Mouse (Mus musculus) kidney, adult 2 months (tissue): ENCODE results near the gene Fam136a. TPM values are rescaled to one million over a fixed set of nuclear protein-coding genes. Genes with fewer than 3 reads are reported as not detected.
"Not testable (repeated sequence)": the region's sequence is repeated elsewhere in the genome, so short reads cannot be mapped to it uniquely, and the experiment has no call there.

Experiments used
- DNase-seq: peaks from one replicate; pipeline ENCODE4 v3.0.0; 2021
- H3K27ac ChIP-seq: fragments of 200-500 bp; 2 replicates; pipeline ENCODE4 v1.5.1; 2012; ENCODE audit warnings: low read depth, low read length, control low read depth, inconsistent platforms; ENCODE audit not compliant: insufficient read depth
- H3K27me3 ChIP-seq: fragments of 200-500 bp; replicated peaks from 2 replicates; pipeline ENCODE4 v1.6.1; 2012; ENCODE audit warnings: mild to moderate bottlenecking, moderate library complexity, low read length, inconsistent platforms; ENCODE audit not compliant: control insufficient read depth, insufficient read depth
- H3K36me3 ChIP-seq: fragments of 200-500 bp; 2 replicates; pipeline ENCODE4 v1.6.1; 2012; ENCODE audit warnings: mild to moderate bottlenecking, moderate library complexity, low read length, inconsistent platforms; ENCODE audit not compliant: control insufficient read depth, insufficient read depth
- H3K4me1 ChIP-seq: fragments of 200-500 bp; 2 replicates; pipeline ENCODE4 v1.6.1; 2011; ENCODE audit warnings: low read length; ENCODE audit not compliant: control insufficient read depth, insufficient read depth
- H3K4me3 ChIP-seq: fragments of 200-500 bp; 2 replicates; pipeline ENCODE4 v1.5.1; 2011; ENCODE audit warnings: mild to moderate bottlenecking, low read depth, low read length, control low read depth; ENCODE audit not compliant: insufficient read depth
- CTCF ChIP-seq: fragments of 200-500 bp; conservative IDR thresholded peaks from 2 replicates; pipeline ENCODE4 v1.5.1; 2011; ENCODE audit warnings: low read depth, mild to moderate bottlenecking, control low read depth, low read length, moderate library complexity, mixed read lengths; ENCODE audit not compliant: insufficient read depth, insufficient read length
- POLR2A ChIP-seq: fragments of 200-500 bp; IDR thresholded peaks from one replicate; pipeline ENCODE4 v1.6.1; 2011; ENCODE audit warnings: low read depth, low read length, control low read depth
- WGBS: fragments of 180-500 bp; shearing (Covaris S2); methylation state at CpG from one replicate; pipeline ENCODE4 v1.1.7; 2018; 5-methylcytosine and 5-hydroxymethylcytosine counted together
- polyA plus RNA-seq: library from polyadenylated mRNA; depleted of rRNA; stranded (reverse); fragments of >200 nt; gene quantifications from 2 replicates; pipeline ENCODE4 v1.2.3, GENCODE M21; 2012

The Fam136a gene
- polyA plus RNA-seq, 1 experiment: 19.7 TPM

DNA sequence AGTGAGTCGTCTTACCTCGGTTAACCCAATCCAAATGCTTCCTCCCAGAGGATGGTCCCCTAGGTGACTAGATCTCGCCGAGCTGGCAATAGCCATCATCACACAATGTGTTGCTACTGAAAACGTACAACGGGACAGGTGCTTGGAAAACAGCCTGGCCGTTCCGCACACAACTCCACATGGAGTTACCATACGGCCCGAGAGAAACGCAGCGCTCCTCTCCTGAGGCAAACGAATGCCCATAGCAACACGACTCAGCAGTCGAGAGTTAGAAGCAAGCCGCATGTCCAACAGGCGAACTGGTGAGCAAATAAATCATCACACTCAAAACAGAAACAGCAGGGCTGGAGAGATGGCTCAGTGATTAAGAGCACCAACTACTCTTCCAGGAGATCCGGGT, 38.6 kb upstream of the Fam136a start:
- Histone ChIP-seq H3K4me3 (no peak overlapping the region), H3K27ac (no peak overlapping the region), H3K27me3 (no peaks in the 10 kb centered on the region; the same call in 1 of the 2 replicates), H3K36me3 (no peaks in the 10 kb centered on the region), H3K4me1 (no peaks in the 10 kb centered on the region)
- no peak for DNase-seq
- TF ChIP-seq CTCF (no peak), POLR2A (no peak)
- WGBS: 90% methylated on average over 18 of the region's 18 CpGs

DNA sequence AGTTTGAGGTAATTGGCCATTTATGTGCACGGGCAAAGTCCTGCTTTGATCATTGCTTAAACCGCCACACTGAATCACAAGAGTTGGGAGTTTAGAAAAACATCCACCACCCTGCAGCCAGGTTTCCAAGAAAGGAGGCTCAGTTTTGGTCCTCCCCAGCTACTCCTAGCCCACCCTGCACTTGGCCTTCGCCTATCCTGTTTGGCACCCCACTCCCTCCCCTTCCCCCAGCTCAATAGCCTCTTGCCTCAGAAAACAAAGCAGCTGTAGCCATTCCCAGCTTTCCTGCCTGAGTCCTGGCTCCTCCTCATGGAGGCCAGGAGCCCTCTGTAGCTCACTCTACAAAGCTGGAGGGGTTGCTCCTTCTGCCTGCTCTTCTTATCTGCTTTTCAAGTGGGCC, 37.1 kb upstream of the Fam136a start:
- no peak overlapping the region for H3K27ac ChIP-seq
- TF ChIP-seq CTCF: no peak
- TF ChIP-seq POLR2A: no peak
- no peak overlapping the region for H3K4me3 ChIP-seq
- no peaks in the 10 kb centered on the region for H3K4me1 ChIP-seq
- DNase-seq: no peak
- H3K27me3 ChIP-seq: no peaks in the 10 kb centered on the region; the same call in 1 of the 2 replicates
- no peaks in the 10 kb centered on the region for H3K36me3 ChIP-seq
- WGBS: 54% methylated on average over 3 of the region's 3 CpGs

DNA sequence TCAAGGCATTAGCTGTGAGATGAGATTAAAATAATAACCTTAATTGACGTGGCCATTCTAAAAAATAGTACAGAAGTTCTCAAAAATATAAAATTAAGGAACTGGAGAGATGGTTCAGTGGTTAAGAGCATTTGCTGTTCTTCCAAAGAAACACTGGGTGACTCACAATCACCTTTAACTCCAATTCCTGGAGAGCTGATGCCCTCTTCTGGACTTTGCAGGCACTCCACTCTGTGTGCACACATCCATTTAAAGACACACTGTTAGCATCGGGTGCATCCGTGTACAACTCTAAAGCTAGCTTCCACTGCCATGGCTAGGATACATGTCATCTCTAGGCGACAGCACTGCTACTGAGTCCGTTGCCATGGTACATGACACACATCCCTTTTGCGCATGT, 35.5 kb upstream of the Fam136a start:
- Histone ChIP-seq H3K36me3 (no peaks in the 10 kb centered on the region), H3K4me3 (no peak overlapping the region), H3K27me3 (no peaks in the 10 kb centered on the region; the same call in 1 of the 2 replicates), H3K27ac (no peak overlapping the region), H3K4me1 (no peaks in the 10 kb centered on the region)
- no peak for DNase-seq
- TF ChIP-seq POLR2A (no peak), CTCF (0 out of 2 replicates have a peak, but pooled peaks have one; percentile 6)
- WGBS: 95% methylated on average over 6 of the region's 6 CpGs

DNA sequence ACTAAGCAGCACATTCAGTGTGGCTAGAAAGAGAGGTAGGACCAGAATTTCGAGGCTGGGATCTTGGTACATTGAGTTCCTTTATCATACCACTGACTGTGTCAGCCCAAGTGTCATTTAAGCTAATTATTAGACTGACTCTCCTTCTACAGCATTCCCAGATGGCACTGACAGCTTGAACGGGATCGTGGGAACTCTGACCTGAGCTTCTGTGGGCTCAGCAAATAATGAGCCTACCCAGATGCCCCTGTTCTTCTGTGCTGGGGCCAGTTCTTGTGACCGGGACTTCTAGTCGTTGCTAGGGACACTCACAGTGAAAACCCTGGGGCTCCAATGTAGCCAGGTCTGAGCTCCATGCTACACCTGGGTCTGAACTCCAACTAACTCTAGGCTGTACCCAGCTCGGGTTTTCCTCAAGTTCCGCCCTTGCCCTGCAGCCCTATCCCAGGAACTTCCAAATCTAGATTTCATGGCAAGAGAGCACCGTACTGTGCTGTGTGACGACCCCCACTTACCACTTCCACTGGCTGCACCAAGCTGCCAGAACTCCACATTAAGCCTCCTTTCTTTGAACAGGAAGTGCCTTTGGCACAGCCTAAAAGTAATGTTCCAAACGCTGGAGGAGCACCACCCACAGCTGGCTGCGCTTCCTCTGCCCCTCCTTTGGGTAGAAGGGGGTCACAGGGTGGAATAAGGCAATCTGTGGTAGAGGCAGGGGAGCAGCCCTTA, 30.2 kb upstream of the Fam136a start:
- Histone ChIP-seq H3K36me3 (no peaks in the 10 kb centered on the region), H3K4me3 (no peak overlapping the region), H3K27ac (no peak overlapping the region), H3K4me1 (no peaks in the 10 kb centered on the region), H3K27me3 (no peaks in the 10 kb centered on the region)
- peak; percentile 48 for DNase-seq
- TF ChIP-seq POLR2A: no peak
- TF ChIP-seq CTCF: no peak
- WGBS: 36% methylated on average over 11 of the region's 11 CpGs

DNA sequence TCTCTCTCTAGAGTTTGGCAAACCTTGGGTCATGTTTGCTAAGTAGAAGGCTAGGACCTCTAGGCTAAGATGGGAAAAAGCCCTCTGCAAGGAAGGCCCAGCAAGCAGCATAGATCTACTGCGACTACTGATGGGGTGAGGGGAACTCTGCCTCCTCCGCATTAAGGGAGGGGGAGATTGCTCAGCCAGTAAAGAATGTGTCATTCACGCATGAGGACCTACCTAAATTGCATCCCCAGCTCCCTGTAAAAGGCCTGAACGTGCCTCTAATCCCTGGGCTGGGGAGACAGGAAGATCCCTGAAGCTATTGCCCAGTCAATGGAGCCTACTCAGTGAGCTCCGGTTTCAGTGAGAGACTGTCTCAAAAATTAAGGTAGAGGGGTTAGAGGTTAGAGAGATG, 29.6 kb upstream of the Fam136a start:
- no peak for TF ChIP-seq CTCF
- no peak for TF ChIP-seq POLR2A
- Histone ChIP-seq H3K27me3 (no peaks in the 10 kb centered on the region), H3K4me1 (no peaks in the 10 kb centered on the region), H3K27ac (no peak overlapping the region), H3K4me3 (no peak overlapping the region), H3K36me3 (no peaks in the 10 kb centered on the region)
- DNase-seq: no peak
- WGBS: 49% methylated on average over 5 of the region's 5 CpGs

DNA sequence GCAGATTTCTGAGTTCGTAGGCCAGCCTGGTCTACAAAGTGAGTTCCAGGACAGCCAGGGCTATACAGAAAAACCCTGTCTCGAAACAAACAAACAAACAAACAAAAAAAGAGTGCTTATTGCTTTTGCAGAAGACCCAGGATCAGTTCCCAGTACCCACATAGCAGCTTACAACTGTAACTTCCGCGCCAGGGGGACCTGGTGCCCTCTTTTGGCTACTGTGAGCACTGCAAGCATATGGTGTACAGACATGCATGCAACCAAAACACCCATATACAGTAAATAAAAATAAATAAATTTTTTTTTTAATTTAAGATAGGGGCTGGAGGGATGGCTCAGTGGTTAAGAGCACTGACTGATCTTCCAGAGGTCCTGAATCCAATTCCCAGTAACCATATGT, 29.1 kb upstream of the Fam136a start:
- 95% methylated on average over 4 of the region's 4 CpGs for whole genome bisulfite sequencing
- not testable (repeated sequence) for H3K4me3 ChIP-seq, H3K4me1 ChIP-seq, H3K27ac ChIP-seq, DNase-seq, H3K36me3 ChIP-seq, H3K27me3 ChIP-seq

DNA sequence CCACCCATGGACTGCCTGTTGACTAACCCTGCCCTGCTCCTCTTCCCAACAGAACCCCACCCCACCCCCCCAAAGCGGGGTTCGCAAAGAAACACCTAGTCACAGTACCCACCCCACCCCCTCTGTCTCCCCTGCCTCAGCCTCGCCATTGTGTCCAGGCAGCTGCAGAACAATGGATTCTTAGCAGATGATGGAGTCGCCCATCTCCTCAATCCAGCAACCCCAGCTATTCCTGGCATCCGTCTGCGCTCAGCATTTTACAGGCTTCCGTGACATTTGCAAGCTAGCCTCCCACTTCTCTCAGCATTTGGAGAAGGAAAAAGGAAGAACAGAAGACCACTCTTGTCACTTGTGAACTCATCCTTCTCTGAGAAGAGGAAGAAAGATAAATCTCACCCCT, 21.8 kb upstream of the Fam136a start:
- H3K4me3 ChIP-seq: no peak overlapping the region
- no peak overlapping the region for H3K27ac ChIP-seq
- H3K27me3 ChIP-seq: no peaks in the 10 kb centered on the region
- 18% methylated on average over 7 of the region's 7 CpGs for WGBS
- no peaks in the 10 kb centered on the region for H3K4me1 ChIP-seq
- TF ChIP-seq CTCF: no peak
- TF ChIP-seq POLR2A: no peak
- no peak for DNase-seq
- no peaks in the 10 kb centered on the region for H3K36me3 ChIP-seq

DNA sequence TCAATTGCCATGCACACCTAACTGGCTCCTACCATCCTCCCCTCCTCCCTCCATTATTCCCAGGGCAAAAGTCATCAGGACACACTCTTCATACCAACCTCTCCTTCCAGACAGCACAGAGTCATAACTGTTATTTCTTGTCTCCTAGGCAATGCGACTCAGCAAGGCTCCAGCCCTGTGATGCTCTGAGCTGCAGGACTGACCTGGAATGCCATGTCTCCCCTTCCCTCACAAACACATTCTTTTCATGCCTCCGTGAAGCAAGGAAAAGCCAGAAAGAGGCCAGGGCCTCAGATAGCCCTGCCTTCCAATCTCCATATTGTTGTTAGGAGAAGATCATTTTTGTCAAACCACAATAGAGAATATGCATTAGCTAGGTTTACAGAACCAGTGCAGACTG, 19.4 kb upstream of the Fam136a start:
- no peak overlapping the region for H3K4me3 ChIP-seq
- 56% methylated on average over 2 of the region's 2 CpGs for WGBS
- no peaks in the 10 kb centered on the region for H3K27me3 ChIP-seq
- no peak for DNase-seq
- H3K27ac ChIP-seq: no peak overlapping the region
- no peak for TF ChIP-seq CTCF
- no peak for TF ChIP-seq POLR2A
- H3K36me3 ChIP-seq: no peaks in the 10 kb centered on the region
- no peaks in the 10 kb centered on the region for H3K4me1 ChIP-seq
